Mouse (Mus musculus) midbrain, embryonic 13.5 days (tissue): ENCODE measurements around the gene Cyp2e1. TPM values are rescaled to one million over a fixed set of nuclear protein-coding genes. Genes with fewer than 3 reads are reported as not detected.
"Not testable (repeated sequence)": the region's sequence is repeated elsewhere in the genome, so short reads cannot be mapped to it uniquely, and the experiment has no call there.

ENCODE experiments used
- ATAC-seq: fragments of 200-750 bp; cut with Nextera tagmentation; 2 replicates; pipeline ENCODE4 v1.8.0; 2017; ENCODE audit warnings: mild to moderate bottlenecking, moderate TSS enrichment, moderate library complexity
- H3K27ac ChIP-seq: fragments of 300-500 bp; sonication (generic); 2 replicates; pipeline ENCODE4 v1.5.1; 2015; ENCODE audit warnings: inconsistent platforms, mild to moderate bottlenecking, moderate library complexity
- H3K27me3 ChIP-seq: fragments of 300-500 bp; sonication (generic); 2 replicates; pipeline ENCODE4 v1.6.1; 2015; ENCODE audit warnings: mild to moderate bottlenecking, inconsistent platforms
- H3K36me3 ChIP-seq: fragments of 300-500 bp; sonication (generic); 2 replicates; pipeline ENCODE4 v1.6.1; 2015; ENCODE audit warnings: mild to moderate bottlenecking, inconsistent platforms
- H3K4me1 ChIP-seq: fragments of 300-500 bp; sonication (generic); replicated peaks from 2 replicates; pipeline ENCODE4 v1.6.1; 2015; ENCODE audit warnings: inconsistent platforms
- H3K4me2 ChIP-seq: fragments of 300-500 bp; sonication (generic); replicated peaks from 2 replicates; pipeline ENCODE4 v1.6.1; 2015; ENCODE audit warnings: moderate library complexity, mild to moderate bottlenecking, inconsistent platforms
- H3K4me3 ChIP-seq: fragments of 300-500 bp; sonication (generic); replicated peaks from 2 replicates; pipeline ENCODE4 v1.5.1; 2015; ENCODE audit warnings: mild to moderate bottlenecking, inconsistent platforms
- H3K9ac ChIP-seq: fragments of 300-500 bp; sonication (generic); replicated peaks from 2 replicates; pipeline ENCODE4 v1.6.1; 2015; ENCODE audit warnings: mild to moderate bottlenecking, inconsistent platforms
- H3K9me3 ChIP-seq: fragments of 300-500 bp; sonication (generic); 2 replicates; pipeline ENCODE4 v1.6.1; 2016; ENCODE audit warnings: mild to moderate bottlenecking, inconsistent platforms
- WGBS: fragments of 180-500 bp; shearing (Covaris S2); methylation state at CpG from one replicate; pipeline ENCODE4 v1.1.7; 2015; 5-methylcytosine and 5-hydroxymethylcytosine counted together
- polyA plus RNA-seq: library from polyadenylated mRNA; unstranded; fragments of >200 nt; fragmentation: Nextera tagmentation; extraction: Ambion mirVana; gene quantifications from 2 replicates; pipeline ENCODE4 v1.2.1, GENCODE M21; 2015

Cyp2e1 gene
- not detected in 2 replicates for polyA plus RNA-seq

DNA sequence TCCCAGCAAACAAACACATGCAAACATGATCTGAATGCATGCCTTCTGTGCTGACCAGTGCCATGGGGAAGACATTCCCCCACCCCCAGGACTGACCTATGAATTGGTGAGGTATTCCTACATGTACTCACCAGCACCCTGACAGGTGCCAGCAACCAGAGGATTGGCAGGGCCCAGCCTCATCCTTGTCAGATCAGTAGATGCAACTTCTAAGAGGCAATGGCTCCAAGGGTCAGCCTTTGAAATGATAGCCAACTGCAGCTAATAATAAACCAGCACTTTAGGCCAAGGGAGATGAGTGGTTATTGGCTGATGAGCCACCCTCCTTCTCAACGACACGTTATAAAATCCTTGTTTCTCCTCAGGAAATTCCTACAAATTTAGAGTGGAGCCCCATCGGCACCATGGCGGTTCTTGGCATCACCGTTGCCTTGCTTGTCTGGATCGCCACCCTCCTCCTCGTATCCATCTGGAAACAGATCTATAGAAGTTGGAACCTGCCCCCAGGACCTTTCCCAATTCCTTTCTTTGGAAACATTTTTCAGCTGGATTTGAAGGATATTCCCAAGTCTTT is at the start of gene Cyp2e1:
Gene Cyp2e1, plus strand, starts transcription at position 293 of the 574 bp plus-strand sequence.
- no peak for ATAC-seq
- Histone ChIP-seq H3K27me3 (no peaks in the 10 kb centered on the region), H3K36me3 (no peaks in the 10 kb centered on the region), H3K4me3 (no peak within 1 kb of the TSS), H3K9me3 (no peaks in the 10 kb centered on the region), H3K9ac (no peak within 1 kb of the TSS), H3K4me2 (no peak within 1 kb of the TSS), H3K4me1 (no peaks in the 10 kb centered on the region), H3K27ac (no peak within 1 kb of the TSS)
- WGBS: 93% methylated on average over 7 of the region's 7 CpGs

DNA sequence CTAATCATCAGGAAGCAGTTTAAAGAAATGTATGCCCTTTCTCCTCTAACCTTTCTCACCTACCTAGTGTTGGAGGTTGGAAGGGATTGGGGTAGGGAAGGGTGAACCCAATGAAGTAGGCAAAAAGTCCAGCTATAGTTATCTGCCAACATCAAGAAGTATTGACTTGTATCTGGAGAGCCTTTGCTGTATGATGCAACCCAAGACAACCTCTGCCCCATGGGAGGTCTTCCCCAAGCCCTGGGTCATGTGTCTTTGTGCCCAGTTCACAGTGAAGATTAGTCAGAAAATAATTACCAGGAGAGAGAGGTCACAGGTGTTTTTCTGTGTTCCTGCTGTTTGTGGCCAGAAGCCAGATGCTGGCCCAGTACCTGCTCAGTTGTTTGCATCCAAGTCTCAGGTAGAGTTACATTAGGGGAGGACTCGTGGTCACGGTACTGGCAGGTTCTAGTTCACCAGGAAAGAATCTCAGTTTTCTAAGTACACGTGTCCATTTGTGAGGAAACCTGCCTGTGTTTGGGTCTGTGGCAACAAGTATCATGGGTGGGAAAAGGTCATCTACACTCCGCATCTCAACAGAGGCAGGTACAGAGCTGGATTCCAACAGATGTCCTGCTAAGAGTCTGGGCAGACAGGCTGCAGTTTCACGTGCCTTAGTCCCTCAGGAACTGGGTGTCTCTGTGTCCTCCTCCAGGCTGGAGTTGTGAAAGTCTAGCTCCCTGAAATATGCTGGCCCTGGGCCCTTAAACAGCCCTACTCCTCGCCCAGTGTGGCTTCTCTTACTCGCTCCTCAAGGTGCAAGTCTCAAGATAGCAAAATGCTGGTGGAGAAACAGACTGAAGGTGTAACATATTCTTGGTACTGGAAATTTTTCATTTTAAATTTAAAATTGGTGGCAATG is 46.1 kb upstream of the Cyp2e1 start:
- H3K4me3 ChIP-seq: no peak overlapping the region
- no peak for ATAC-seq
- WGBS: 84% methylated on average over 7 of the region's 7 CpGs
- no peak overlapping the region for H3K9ac ChIP-seq
- H3K36me3 ChIP-seq: no peaks in the 10 kb centered on the region
- no peaks in the 10 kb centered on the region for H3K27me3 ChIP-seq
- H3K9me3 ChIP-seq: no peaks in the 10 kb centered on the region
- H3K4me1 ChIP-seq: no peaks in the 10 kb centered on the region
- H3K27ac ChIP-seq: no peak overlapping the region
- H3K4me2 ChIP-seq: no peak overlapping the region

DNA sequence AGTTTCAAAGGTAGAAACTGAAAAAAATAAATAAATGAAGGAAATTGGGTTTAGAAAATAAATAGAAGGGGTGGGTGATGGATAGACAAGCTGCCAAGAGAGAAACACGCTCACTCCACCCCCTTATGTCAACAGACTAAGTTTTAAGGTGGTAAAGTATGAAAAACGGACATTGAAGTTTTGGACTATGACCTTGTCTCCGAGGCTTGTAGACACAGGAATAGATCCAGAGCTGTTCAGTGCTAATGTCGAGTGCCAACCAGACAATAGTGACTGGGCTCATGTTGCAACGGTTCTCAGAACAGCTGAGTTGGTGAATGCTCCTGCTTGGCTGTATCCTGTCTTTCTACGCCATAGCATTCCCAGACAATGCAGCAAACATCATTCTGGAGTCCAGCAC is 42.4 kb upstream of the Cyp2e1 start:
- no peak overlapping the region for H3K9ac ChIP-seq
- no peaks in the 10 kb centered on the region for H3K27me3 ChIP-seq
- 84% methylated on average over 6 of the region's 6 CpGs for WGBS
- no peaks in the 10 kb centered on the region for H3K36me3 ChIP-seq
- H3K27ac ChIP-seq: no peak overlapping the region
- H3K9me3 ChIP-seq: peaks cover 2% of the 10 kb centered on the region; the same call in 1 of the 2 replicates
- no peak overlapping the region for H3K4me3 ChIP-seq
- no peaks in the 10 kb centered on the region for H3K4me1 ChIP-seq
- ATAC-seq: no peak
- H3K4me2 ChIP-seq: no peak overlapping the region

- Histone ChIP-seq H3K9ac (no peak overlapping the region), H3K4me2 (no peak overlapping the region), H3K9me3 (peaks cover 2% of the 10 kb centered on the region; the same call in 1 of the 2 replicates), H3K27me3 (no peaks in the 10 kb centered on the region), H3K4me3 (no peak overlapping the region), H3K27ac (no peak overlapping the region), H3K36me3 (no peaks in the 10 kb centered on the region), H3K4me1 (no peaks in the 10 kb centered on the region)
- ATAC-seq: no peak
These were observed 38.0 kb upstream of the Cyp2e1 start for GRCm38 (mm10) chr7:140725558-140725957.

DNA sequence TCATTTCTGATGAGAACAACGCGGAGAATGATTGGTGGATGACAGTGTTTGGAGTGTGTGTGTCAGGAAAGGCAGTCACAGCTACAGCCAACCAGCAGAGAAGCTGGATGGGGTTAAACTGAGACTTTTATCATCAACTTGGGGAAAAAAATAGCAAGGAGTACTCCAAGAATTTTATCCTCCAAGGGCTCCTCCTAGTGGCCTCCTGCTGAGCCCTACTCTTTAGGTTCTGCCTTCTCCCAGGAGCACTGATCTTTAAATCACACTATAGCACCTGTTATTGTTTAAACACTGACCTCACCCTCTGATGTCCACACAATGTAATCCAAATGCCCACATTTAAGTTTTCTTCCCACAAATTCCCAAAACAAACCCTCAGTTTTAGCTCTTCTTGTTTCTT is 30.4 kb upstream of the Cyp2e1 start:
- Histone ChIP-seq H3K4me2 (no peak overlapping the region), H3K4me3 (no peak overlapping the region), H3K36me3 (no peaks in the 10 kb centered on the region), H3K27ac (no peak overlapping the region), H3K9me3 (no peaks in the 10 kb centered on the region), H3K27me3 (no peaks in the 10 kb centered on the region), H3K4me1 (no peaks in the 10 kb centered on the region), H3K9ac (no peak overlapping the region)
- no peak for ATAC-seq
- 69% methylated on average over 2 of the region's 2 CpGs for WGBS

GRCm38 (mm10) chr7:140747402-140747801 is 16.1 kb upstream of the Cyp2e1 start:
- Histone ChIP-seq H3K9ac (no peak overlapping the region), H3K27me3 (no peaks in the 10 kb centered on the region), H3K4me3 (no peak overlapping the region), H3K27ac (no peak overlapping the region), H3K4me2 (no peak overlapping the region), H3K36me3 (no peaks in the 10 kb centered on the region), H3K4me1 (no peaks in the 10 kb centered on the region), H3K9me3 (no peaks in the 10 kb centered on the region)
- ATAC-seq: no peak
- 84% methylated on average over 3 of the region's 3 CpGs for WGBS

DNA sequence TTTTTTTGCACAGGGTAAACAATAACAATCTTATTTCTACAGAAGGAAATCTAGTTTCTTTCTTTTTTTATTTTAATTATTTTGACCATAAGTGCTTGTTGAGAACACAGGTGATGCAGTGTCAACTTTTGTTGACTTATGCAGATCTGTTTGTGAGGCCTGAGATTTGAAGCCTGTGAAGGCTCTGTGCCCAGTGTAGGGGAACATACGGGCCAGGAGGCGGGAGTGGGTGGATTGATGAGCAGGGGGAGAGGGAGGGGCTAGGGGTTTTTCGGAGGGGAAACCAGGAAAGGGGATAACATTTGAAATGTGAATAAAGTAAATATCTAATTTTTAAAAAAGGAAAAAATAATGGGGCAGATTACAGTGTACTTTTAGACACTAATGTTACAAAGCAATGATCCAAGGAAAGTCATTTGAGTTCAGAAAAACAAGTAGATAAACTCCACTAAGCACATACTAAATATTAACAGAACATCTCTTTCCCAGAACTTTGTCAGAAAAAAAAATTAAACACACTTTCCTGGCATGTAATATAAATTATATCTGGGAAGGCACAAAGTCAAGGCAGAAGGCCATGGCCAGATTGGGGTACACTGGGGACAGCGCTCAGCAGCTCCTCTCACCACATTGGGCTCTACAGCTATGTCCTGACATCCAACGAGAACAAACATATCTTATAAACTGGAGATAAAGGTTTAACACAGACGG is 15.3 kb upstream of the Cyp2e1 start:
- no peaks in the 10 kb centered on the region for H3K4me1 ChIP-seq
- H3K9ac ChIP-seq: no peak overlapping the region
- H3K27ac ChIP-seq: no peak overlapping the region
- 89% methylated on average over 6 of the region's 6 CpGs for WGBS
- H3K36me3 ChIP-seq: no peaks in the 10 kb centered on the region
- H3K27me3 ChIP-seq: no peaks in the 10 kb centered on the region
- no peak for ATAC-seq
- H3K4me3 ChIP-seq: no peak overlapping the region
- H3K9me3 ChIP-seq: no peaks in the 10 kb centered on the region
- H3K4me2 ChIP-seq: no peak overlapping the region

DNA sequence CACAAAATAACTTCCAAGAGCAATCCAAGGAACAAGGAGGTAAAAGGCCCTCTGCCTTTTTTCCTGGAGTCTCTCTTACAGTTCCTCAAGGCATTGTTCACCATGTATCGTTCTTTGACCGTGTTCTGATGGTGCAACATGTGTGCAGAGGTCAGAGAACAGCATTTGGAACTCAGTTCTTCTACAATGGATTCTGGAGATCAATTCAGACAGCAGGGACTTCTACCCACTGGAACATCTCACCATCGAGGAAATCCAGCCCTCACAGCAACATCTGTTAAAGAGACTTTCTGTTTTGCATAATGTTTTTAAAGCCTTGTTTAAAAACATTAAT is 14.7 kb upstream of the Cyp2e1 start:
- no peak overlapping the region for H3K9ac ChIP-seq
- ATAC-seq: no peak
- H3K4me1 ChIP-seq: no peaks in the 10 kb centered on the region
- H3K9me3 ChIP-seq: no peaks in the 10 kb centered on the region
- H3K4me2 ChIP-seq: no peak overlapping the region
- H3K36me3 ChIP-seq: no peaks in the 10 kb centered on the region
- H3K27ac ChIP-seq: no peak overlapping the region
- no peaks in the 10 kb centered on the region for H3K27me3 ChIP-seq
- H3K4me3 ChIP-seq: no peak overlapping the region
- 90% methylated on average over 3 of the region's 3 CpGs for whole genome bisulfite sequencing

DNA sequence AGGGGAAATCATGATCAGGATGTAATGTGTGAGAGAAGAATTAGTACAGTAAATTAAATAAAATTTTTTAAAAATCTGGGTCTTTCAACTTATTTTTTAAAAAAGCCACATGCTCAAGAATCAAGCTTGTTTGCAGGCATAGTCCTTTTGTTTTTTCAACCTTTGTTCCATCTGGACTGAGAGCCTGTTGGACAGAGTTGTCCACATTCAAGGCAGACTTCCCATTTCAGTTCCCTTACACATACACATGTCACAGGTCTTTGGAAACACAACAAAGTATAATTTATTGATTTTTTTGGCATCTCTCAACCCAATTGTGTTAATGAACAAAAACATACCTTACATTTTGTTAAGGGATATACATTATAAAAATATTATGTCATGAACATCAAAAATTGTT is 9.0 kb upstream of the Cyp2e1 start:
- Histone ChIP-seq H3K27ac (no peak overlapping the region), H3K4me2 (no peak overlapping the region), H3K27me3 (no peaks in the 10 kb centered on the region), H3K9me3 (no peaks in the 10 kb centered on the region), H3K4me3 (no peak overlapping the region), H3K36me3 (no peaks in the 10 kb centered on the region), H3K4me1 (no peaks in the 10 kb centered on the region), H3K9ac (no peak overlapping the region)
- ATAC-seq: no peak

- Histone ChIP-seq H3K36me3 (no peaks in the 10 kb centered on the region), H3K9me3 (no peaks in the 10 kb centered on the region), H3K4me3 (no peak overlapping the region), H3K4me2 (no peak overlapping the region), H3K9ac (no peak overlapping the region), H3K27ac (no peak overlapping the region), H3K27me3 (no peaks in the 10 kb centered on the region), H3K4me1 (no peaks in the 10 kb centered on the region)
- 85% methylated on average over 4 of the region's 4 CpGs for WGBS
- ATAC-seq: no peak
These were observed 7.2 kb upstream of the Cyp2e1 start for GRCm38 (mm10) chr7:140756151-140756854.

- Histone ChIP-seq H3K9ac (no peak overlapping the region), H3K27ac (no peak overlapping the region), H3K4me1 (no peaks in the 10 kb centered on the region), H3K36me3 (no peaks in the 10 kb centered on the region), H3K4me2 (no peak overlapping the region), H3K27me3 (no peaks in the 10 kb centered on the region), H3K9me3 (no peaks in the 10 kb centered on the region), H3K4me3 (no peak overlapping the region)
- no peak for ATAC-seq
These were observed 2.9 kb upstream of the Cyp2e1 start for GRCm38 (mm10) chr7:140760647-140761046.

DNA sequence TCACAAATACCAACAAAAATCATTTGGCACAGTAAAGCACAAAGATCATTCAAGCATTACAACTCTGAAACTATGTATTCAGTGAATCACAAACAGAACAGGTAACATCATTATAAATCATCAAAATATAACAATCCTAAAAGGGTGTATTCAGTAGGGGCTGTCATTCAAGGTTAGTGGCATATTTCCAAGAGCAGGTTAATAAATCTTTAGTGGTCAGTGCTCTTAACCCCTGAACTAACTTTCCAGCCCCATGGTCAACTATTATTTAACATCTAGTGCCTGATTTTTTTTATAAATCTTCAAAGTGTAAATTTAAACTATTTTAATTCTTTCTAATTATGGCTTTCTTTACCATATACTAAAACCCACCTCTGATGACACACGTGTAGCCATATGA is 1.9 kb downstream of the Cyp2e1 start:
- H3K4me3 ChIP-seq, H3K36me3 ChIP-seq, H3K9me3 ChIP-seq, H3K27ac ChIP-seq, H3K9ac ChIP-seq, H3K27me3 ChIP-seq, H3K4me1 ChIP-seq, H3K4me2 ChIP-seq, ATAC-seq: not testable (repeated sequence)
- WGBS: 83% methylated on average over 1 of the region's 1 CpGs
